Mouse (Mus musculus) limb, embryonic 15.5 days (tissue): Measurements from ENCODE around the gene Zbp1. TPM values are rescaled to one million over a fixed set of nuclear protein-coding genes. Genes with fewer than 3 reads are reported as not detected.

Experiments used
- ATAC-seq: fragments of 200-750 bp; cut with Nextera tagmentation; 2 replicates; pipeline ENCODE4 v1.8.0; 2017; ENCODE audit warnings: low read depth, moderate TSS enrichment; ENCODE audit not compliant: insufficient number of reproducible peaks, low FRiP score, low TSS enrichment
- H3K27ac ChIP-seq: fragments of 300-500 bp; sonication (generic); 2 replicates; pipeline ENCODE4 v1.5.1; 2015; ENCODE audit warnings: moderate library complexity, mild to moderate bottlenecking, inconsistent platforms
- H3K27me3 ChIP-seq: fragments of 300-500 bp; sonication (generic); 2 replicates; pipeline ENCODE4 v1.6.1; 2015; ENCODE audit warnings: inconsistent platforms
- H3K36me3 ChIP-seq: fragments of 300-500 bp; sonication (generic); 2 replicates; pipeline ENCODE4 v1.6.1; 2015; ENCODE audit warnings: inconsistent platforms
- H3K4me1 ChIP-seq: fragments of 300-500 bp; sonication (generic); 2 replicates; pipeline ENCODE4 v1.6.1; 2015; ENCODE audit warnings: inconsistent platforms
- H3K4me2 ChIP-seq: fragments of 300-500 bp; sonication (generic); 2 replicates; pipeline ENCODE4 v1.6.1; 2015; ENCODE audit warnings: mild to moderate bottlenecking, inconsistent platforms
- H3K4me3 ChIP-seq: fragments of 300-500 bp; sonication (generic); 2 replicates; pipeline ENCODE4 v1.5.1; 2015; ENCODE audit warnings: mild to moderate bottlenecking, inconsistent platforms
- H3K9ac ChIP-seq: fragments of 300-500 bp; sonication (generic); 2 replicates; pipeline ENCODE4 v1.6.1; 2015; ENCODE audit warnings: inconsistent platforms
- H3K9me3 ChIP-seq: fragments of 300-500 bp; sonication (generic); 2 replicates; pipeline ENCODE4 v1.6.1; 2016; ENCODE audit warnings: inconsistent platforms
- WGBS: fragments of 180-500 bp; shearing (Covaris S2); methylation state at CpG from one replicate; pipeline ENCODE4 v1.1.7; 2015; 5-methylcytosine and 5-hydroxymethylcytosine counted together
- polyA plus RNA-seq: library from polyadenylated mRNA; unstranded; fragments of >200 nt; fragmentation: Nextera tagmentation; extraction: Ambion mirVana; gene quantifications from 2 replicates; pipeline ENCODE4 v1.2.1, GENCODE M21; 2015

The Zbp1 gene
- polyA plus RNA-seq, 1 experiment from 2014 or later, result 0.64 TPM

GRCm38 (mm10) chr2:173173008-173173407 is 45.7 kb downstream of the Zbp1 start:
- peak overlapping the region; percentile 45 for H3K4me2 ChIP-seq
- peaks cover 48% of the 10 kb centered on the region for H3K4me1 ChIP-seq
- H3K4me3 ChIP-seq, result no peak overlapping the region
- no peak overlapping the region for H3K9ac ChIP-seq
- WGBS, result 23% methylated on average over 2 of the region's 2 CpGs
- H3K27me3 ChIP-seq, result peaks cover 4% of the 10 kb centered on the region; the same call in 1 of the 2 replicates
- H3K9me3 ChIP-seq, result no peaks in the 10 kb centered on the region
- peak overlapping the region; percentile 94 for H3K27ac ChIP-seq
- ATAC-seq, result no peak
- H3K36me3 ChIP-seq, result no peaks in the 10 kb centered on the region

GRCm38 (mm10) chr2:173172386-173172785 is 46.3 kb downstream of the Zbp1 start:
- Histone ChIP-seq H3K36me3 (no peaks in the 10 kb centered on the region), H3K9ac (no peak overlapping the region), H3K4me3 (no peak overlapping the region), H3K9me3 (no peaks in the 10 kb centered on the region), H3K27ac (peak overlapping the region; percentile 94), H3K27me3 (peaks cover 4% of the 10 kb centered on the region; the same call in 1 of the 2 replicates), H3K4me2 (no peak overlapping the region), H3K4me1 (peaks cover 46% of the 10 kb centered on the region)
- WGBS, result 63% methylated on average over 1 of the region's 1 CpGs
- ATAC-seq, result no peak

GRCm38 (mm10) chr2:173171956-173172355 is 46.8 kb downstream of the Zbp1 start:
- H3K9me3 ChIP-seq, result no peaks in the 10 kb centered on the region
- no peak overlapping the region for H3K9ac ChIP-seq
- ATAC-seq, result no peak
- WGBS, result 33% methylated on average over 5 of the region's 5 CpGs
- H3K36me3 ChIP-seq, result no peaks in the 10 kb centered on the region
- peak overlapping the region; percentile 94 for H3K27ac ChIP-seq
- H3K4me3 ChIP-seq, result 0 out of 2 replicates have a peak overlapping the region, but pooled peaks have one; percentile 18
- H3K4me2 ChIP-seq, result peak overlapping the region; percentile 47
- H3K27me3 ChIP-seq, result peaks cover 4% of the 10 kb centered on the region; the same call in 1 of the 2 replicates
- peaks cover 46% of the 10 kb centered on the region for H3K4me1 ChIP-seq

GRCm38 (mm10) chr2:173171470-173171869 is 47.3 kb downstream of the Zbp1 start:
- WGBS, result under 1% methylated on average over 29 of the region's 30 CpGs
- Histone ChIP-seq H3K27ac (peak overlapping the region; percentile 94), H3K4me3 (peak overlapping the region; percentile 18; the same call in 1 of the 2 replicates), H3K36me3 (no peaks in the 10 kb centered on the region), H3K4me2 (peak overlapping the region; percentile 47), H3K4me1 (peaks cover 46% of the 10 kb centered on the region), H3K9ac (no peak overlapping the region), H3K9me3 (no peaks in the 10 kb centered on the region), H3K27me3 (peaks cover 4% of the 10 kb centered on the region; the same call in 1 of the 2 replicates)
- ATAC-seq, result peak; percentile 26; the same call in 1 of the 2 replicates

GRCm38 (mm10) chr2:173170715-173171114 is 48.0 kb downstream of the Zbp1 start:
- Histone ChIP-seq H3K9ac (no peak overlapping the region), H3K4me3 (no peak overlapping the region), H3K36me3 (no peaks in the 10 kb centered on the region), H3K27ac (peak overlapping the region; percentile 94; the same call in 1 of the 2 replicates), H3K27me3 (peaks cover 4% of the 10 kb centered on the region; the same call in 1 of the 2 replicates), H3K4me1 (peaks cover 46% of the 10 kb centered on the region), H3K9me3 (no peaks in the 10 kb centered on the region), H3K4me2 (no peak overlapping the region)
- WGBS, result 48% methylated on average over 2 of the region's 2 CpGs
- ATAC-seq, result no peak

GRCm38 (mm10) chr2:173170081-173170480 is 48.6 kb downstream of the Zbp1 start:
- Histone ChIP-seq H3K4me1 (peaks cover 46% of the 10 kb centered on the region), H3K27me3 (peaks cover 4% of the 10 kb centered on the region; the same call in 1 of the 2 replicates), H3K36me3 (no peaks in the 10 kb centered on the region), H3K27ac (no peak overlapping the region), H3K9me3 (no peaks in the 10 kb centered on the region), H3K4me3 (no peak overlapping the region), H3K4me2 (no peak overlapping the region), H3K9ac (no peak overlapping the region)
- no peak for ATAC-seq
- WGBS, result 71% methylated on average over 2 of the region's 2 CpGs

GRCm38 (mm10) chr2:173168411-173168851 is 50.3 kb downstream of the Zbp1 start:
- H3K27me3 ChIP-seq, result peaks cover 4% of the 10 kb centered on the region; the same call in 1 of the 2 replicates
- no peak for ATAC-seq
- H3K4me3 ChIP-seq, result no peak overlapping the region
- no peak overlapping the region for H3K27ac ChIP-seq
- H3K36me3 ChIP-seq, result no peaks in the 10 kb centered on the region
- H3K9me3 ChIP-seq, result no peaks in the 10 kb centered on the region
- H3K9ac ChIP-seq, result no peak overlapping the region
- peaks cover 33% of the 10 kb centered on the region for H3K4me1 ChIP-seq
- 35% methylated on average over 5 of the region's 5 CpGs for WGBS
- H3K4me2 ChIP-seq, result no peak overlapping the region

- H3K4me2 ChIP-seq, result no peak overlapping the region
- H3K4me3 ChIP-seq, result no peak overlapping the region
- H3K27ac ChIP-seq, result no peak overlapping the region
- H3K4me1 ChIP-seq, result peaks cover 13% of the 10 kb centered on the region; the same call in 1 of the 2 replicates
- 89% methylated on average over 10 of the region's 10 CpGs for whole genome bisulfite sequencing
- H3K27me3 ChIP-seq, result peaks cover 4% of the 10 kb centered on the region; the same call in 1 of the 2 replicates
- H3K9me3 ChIP-seq, result no peaks in the 10 kb centered on the region
- no peak for ATAC-seq
- no peaks in the 10 kb centered on the region for H3K36me3 ChIP-seq
- no peak overlapping the region for H3K9ac ChIP-seq
These were observed 53.4 kb downstream of the Zbp1 start for GRCm38 (mm10) chr2:173165357-173165756.

- no peak for ATAC-seq
- Histone ChIP-seq H3K4me2 (no peak overlapping the region), H3K4me3 (no peak overlapping the region), H3K9ac (no peak overlapping the region), H3K9me3 (no peaks in the 10 kb centered on the region), H3K27ac (no peak overlapping the region), H3K4me1 (peaks cover 17% of the 10 kb centered on the region), H3K36me3 (no peaks in the 10 kb centered on the region), H3K27me3 (peaks cover under 1% of the 10 kb centered on the region; the same call in 1 of the 2 replicates)
- 90% methylated on average over 10 of the region's 10 CpGs for WGBS
These were observed 53.8 kb downstream of the Zbp1 start for GRCm38 (mm10) chr2:173164946-173165345.

GRCm38 (mm10) chr2:173164358-173164757 is 54.4 kb downstream of the Zbp1 start:
- Histone ChIP-seq H3K4me3 (no peak overlapping the region), H3K27me3 (no peaks in the 10 kb centered on the region), H3K9me3 (no peaks in the 10 kb centered on the region), H3K4me2 (no peak overlapping the region), H3K4me1 (peaks cover 23% of the 10 kb centered on the region), H3K9ac (no peak overlapping the region), H3K27ac (no peak overlapping the region), H3K36me3 (no peaks in the 10 kb centered on the region)
- ATAC-seq, result no peak
- WGBS, result 38% methylated on average over 2 of the region's 2 CpGs

GRCm38 (mm10) chr2:173163380-173163779 is 55.3 kb downstream of the Zbp1 start:
- H3K9ac ChIP-seq, result no peak overlapping the region
- ATAC-seq, result no peak
- H3K4me3 ChIP-seq, result no peak overlapping the region
- H3K4me2 ChIP-seq, result no peak overlapping the region
- peaks cover 21% of the 10 kb centered on the region for H3K4me1 ChIP-seq
- no peaks in the 10 kb centered on the region for H3K9me3 ChIP-seq
- no peaks in the 10 kb centered on the region for H3K36me3 ChIP-seq
- no peaks in the 10 kb centered on the region for H3K27me3 ChIP-seq
- no peak overlapping the region for H3K27ac ChIP-seq
- WGBS, result 81% methylated on average over 8 of the region's 8 CpGs

- Histone ChIP-seq H3K9me3 (no peaks in the 10 kb centered on the region), H3K4me1 (peaks cover 21% of the 10 kb centered on the region), H3K27me3 (no peaks in the 10 kb centered on the region), H3K27ac (peak overlapping the region; percentile 80), H3K4me3 (no peak overlapping the region), H3K9ac (no peak overlapping the region), H3K4me2 (no peak overlapping the region), H3K36me3 (no peaks in the 10 kb centered on the region)
- peak; percentile 68; the same call in 1 of the 2 replicates for ATAC-seq
- 23% methylated on average over 24 of the region's 24 CpGs for WGBS
These were observed 59.1 kb downstream of the Zbp1 start for GRCm38 (mm10) chr2:173159354-173160311.
